In the genomic region with DNA sequence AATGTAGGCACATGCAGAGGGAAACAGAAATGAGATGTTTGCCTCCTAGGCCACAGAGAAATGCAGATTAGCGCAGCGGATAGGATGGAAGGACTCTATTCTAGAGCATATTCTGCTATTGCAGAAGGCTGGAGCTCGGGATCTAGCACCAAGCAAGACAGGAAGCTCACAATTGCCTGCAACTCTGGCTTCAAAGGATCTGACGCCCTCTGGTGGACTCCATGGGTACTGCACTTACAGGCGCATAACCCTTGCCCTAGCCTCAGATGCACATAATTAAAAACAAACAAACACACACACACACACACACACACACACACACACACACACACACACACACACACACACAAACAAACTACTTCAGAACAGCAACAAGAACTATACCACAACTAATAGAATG, we compare ENCODE assay signal across 8 mouse cellular contexts.
DNase-seq lines count a peak whose midpoint lies in the region; ATAC-seq lines count a peak whose summit lies in the region.

No protein-coding gene starts in this region.

- no peak overlapping the region for H3K4me2 ChIP-seq in forebrain, embryonic 14.5 days (ENCODE audit: low read length)
- H3K4me2 ChIP-seq in forebrain, embryonic 16.5 days (ENCODE audit: low read length), result no peak overlapping the region
- no peak overlapping the region for H3K4me2 ChIP-seq in midbrain, embryonic 11.5 days
- H3K4me2 ChIP-seq in midbrain, embryonic 13.5 days (replicated peaks), result no peak overlapping the region

- no peaks in the 10 kb centered on the region for H3K36me3 ChIP-seq in forebrain, embryonic 14.5 days (ENCODE audit: control insufficient read depth, insufficient read depth, low read length)
- no peaks in the 10 kb centered on the region for H3K36me3 ChIP-seq in forebrain, embryonic 16.5 days (ENCODE audit: control insufficient read depth, insufficient read depth)
- no peaks in the 10 kb centered on the region for H3K36me3 ChIP-seq in midbrain, embryonic 11.5 days (ENCODE audit: control insufficient read depth, insufficient read depth, low read length)
- H3K36me3 ChIP-seq in midbrain, embryonic 13.5 days, result peaks cover 14% of the 10 kb centered on the region

- H3K9ac ChIP-seq in forebrain, embryonic 14.5 days (ENCODE audit: low read length), result no peak overlapping the region
- H3K9ac ChIP-seq in forebrain, embryonic 16.5 days (replicated peaks; ENCODE audit: low read depth, low read length), result no peak overlapping the region
- H3K9ac ChIP-seq in midbrain, embryonic 11.5 days (ENCODE audit: low read length), result no peak overlapping the region
- no peak overlapping the region for H3K9ac ChIP-seq in midbrain, embryonic 13.5 days (replicated peaks)

- no peaks in the 10 kb centered on the region for H3K9me3 ChIP-seq in forebrain, embryonic 14.5 days (replicated peaks; ENCODE audit: control insufficient read depth, low read length)
- H3K9me3 ChIP-seq in forebrain, embryonic 16.5 days (ENCODE audit: control insufficient read depth, low read length), result no peaks in the 10 kb centered on the region
- no peaks in the 10 kb centered on the region for H3K9me3 ChIP-seq in midbrain, embryonic 11.5 days (ENCODE audit: control insufficient read depth, low read length)
- no peaks in the 10 kb centered on the region for H3K9me3 ChIP-seq in midbrain, embryonic 13.5 days

- no peak overlapping the region for H3K27ac ChIP-seq in forebrain, embryonic 14.5 days (ENCODE audit: low read depth, low read length)
- H3K27ac ChIP-seq in forebrain, embryonic 16.5 days (ENCODE audit: low read length), result no peak overlapping the region
- no peak overlapping the region for H3K27ac ChIP-seq in midbrain, embryonic 11.5 days (ENCODE audit: low read depth, low read length)
- no peak overlapping the region for H3K27ac ChIP-seq in midbrain, embryonic 13.5 days

- H3K4me1 ChIP-seq in forebrain, embryonic 14.5 days (ENCODE audit: control insufficient read depth, insufficient read depth, low read length), result no peaks in the 10 kb centered on the region
- 0 out of 2 replicates have a peak, but pooled peaks cover 4% of the 10 kb centered on the region for H3K4me1 ChIP-seq in forebrain, embryonic 16.5 days (replicated peaks; ENCODE audit: control insufficient read depth, insufficient read depth, low read length)
- peaks cover 3% of the 10 kb centered on the region; the same call in 1 of the 2 replicates for H3K4me1 ChIP-seq in midbrain, embryonic 11.5 days (ENCODE audit: control insufficient read depth, insufficient read depth, low read length)
- peaks cover 14% of the 10 kb centered on the region for H3K4me1 ChIP-seq in midbrain, embryonic 13.5 days (replicated peaks)

- 71% methylated on average over 5 of the region's 5 CpGs for WGBS in forebrain, embryonic 14.5 days
- WGBS in forebrain, embryonic 16.5 days, result 75% methylated on average over 5 of the region's 5 CpGs
- WGBS in midbrain, embryonic 11.5 days, result 84% methylated on average over 5 of the region's 5 CpGs
- WGBS in midbrain, embryonic 13.5 days, result 78% methylated on average over 5 of the region's 5 CpGs

- ATAC-seq in forebrain, embryonic 14.5 days, result no peak
- no peak for ATAC-seq in forebrain, embryonic 16.5 days
- ATAC-seq in midbrain, embryonic 11.5 days (ENCODE audit: low FRiP score), result no peak
- no peak for ATAC-seq in midbrain, embryonic 13.5 days

- H3K27me3 ChIP-seq in forebrain, embryonic 14.5 days (replicated peaks; ENCODE audit: control insufficient read depth, insufficient read depth, low read length), result no peaks in the 10 kb centered on the region
- no peaks in the 10 kb centered on the region for H3K27me3 ChIP-seq in forebrain, embryonic 16.5 days (replicated peaks; ENCODE audit: control insufficient read depth, insufficient read depth, low read length)
- no peaks in the 10 kb centered on the region for H3K27me3 ChIP-seq in midbrain, embryonic 11.5 days (ENCODE audit: control insufficient read depth, insufficient read depth, low read length)
- H3K27me3 ChIP-seq in midbrain, embryonic 13.5 days, result peaks cover 11% of the 10 kb centered on the region; the same call in 1 of the 2 replicates

- peak; percentile 17 for DNase-seq in forebrain, embryonic 14.5 days (ENCODE audit: low spot score)
- peak; percentile 91 for DNase-seq in midbrain, embryonic 11.5 days (ENCODE audit: low spot score, missing footprints)
- DNase-seq in embryo, embryonic 10 days (ENCODE audit: low spot score), result peak; percentile 35
- DNase-seq in retina, embryonic 14.5 days (ENCODE audit: low spot score), result peak; percentile 58
- no peak for DNase-seq in right cerebral cortex, adult 18-20 months
- DNase-seq in cerebellum, adult 8-10 months, result no peak

- no peak overlapping the region for H3K4me3 ChIP-seq in forebrain, embryonic 14.5 days (ENCODE audit: low read depth, low read length)
- H3K4me3 ChIP-seq in forebrain, embryonic 16.5 days (replicated peaks; ENCODE audit: low read length), result no peak overlapping the region
- no peak overlapping the region for H3K4me3 ChIP-seq in midbrain, embryonic 11.5 days (ENCODE audit: low read depth, low read length)
- no peak overlapping the region for H3K4me3 ChIP-seq in midbrain, embryonic 13.5 days (replicated peaks)

Comparison
In these comparisons a context has a peak if more than half of its experiments do, and no peak if none do; other contexts are left out.
1. DNase-seq: peak in forebrain, embryonic 14.5 days (single experiment), midbrain, embryonic 11.5 days (single experiment), embryo, embryonic 10 days (single experiment) and retina, embryonic 14.5 days (single experiment); none in right cerebral cortex, adult 18-20 months (single experiment) and cerebellum, adult 8-10 months (single experiment).